Mouse (Mus musculus): ENCODE measurements around the gene Cul4a. TPM values are rescaled to one million over a fixed set of nuclear protein-coding genes. Genes with fewer than 3 reads are reported as not detected.

The Cul4a gene
- polyA plus RNA-seq, 3 experiments from 2014 or later = 15.3 to 20.1 (median 16.9) TPM

DNA sequence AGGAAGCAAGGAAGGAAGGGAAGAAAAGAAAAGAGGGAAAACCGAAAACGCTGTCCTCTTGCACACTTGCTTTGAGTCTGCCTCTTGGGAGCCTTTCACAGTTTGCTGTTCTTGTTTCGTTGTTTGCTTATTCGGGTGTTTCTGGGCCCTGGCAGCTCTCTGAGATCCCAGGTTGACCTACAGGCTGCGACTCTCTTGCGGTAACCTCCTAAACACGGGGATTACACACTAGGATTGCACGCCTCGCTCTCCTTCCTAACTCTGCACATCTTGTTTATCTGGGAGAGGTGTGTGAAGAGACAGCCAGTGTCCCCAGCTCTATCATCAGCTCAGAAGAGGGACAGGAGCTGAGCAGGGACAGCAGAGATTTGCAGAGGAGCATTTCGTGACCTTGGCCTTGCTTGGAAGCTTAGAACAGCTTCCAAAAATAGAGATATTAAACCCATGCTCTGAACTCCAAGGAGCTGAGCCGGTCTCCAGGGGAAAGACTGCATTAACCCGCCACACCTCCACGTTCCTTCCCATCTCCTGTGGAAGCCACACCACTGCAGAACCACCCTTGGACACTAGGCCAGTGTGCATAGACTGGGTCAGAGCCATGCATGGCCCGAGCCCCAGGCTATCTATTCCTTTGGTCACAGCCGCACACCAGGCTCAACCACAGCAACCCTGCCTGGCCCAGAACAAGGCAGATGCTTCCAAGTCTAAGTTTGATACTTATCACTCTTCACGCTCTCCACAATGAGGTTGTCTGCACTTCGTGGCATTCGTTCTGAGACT, 75.7 kb downstream of the Cul4a start:
- no peak for ATAC-seq

DNA sequence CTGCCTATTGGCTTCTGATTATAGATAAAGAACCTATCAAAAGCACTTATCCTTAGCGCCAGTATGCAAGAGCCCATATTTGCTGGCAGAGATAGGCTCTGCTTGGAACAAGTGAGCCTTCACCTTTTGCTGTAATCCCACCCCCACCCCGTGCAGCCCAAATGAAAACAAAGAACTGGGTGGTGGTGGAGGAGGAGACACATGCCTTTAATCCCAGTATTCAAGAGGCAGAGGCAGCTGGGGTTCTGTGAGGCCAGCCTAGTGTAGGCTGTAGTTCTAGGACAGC, 76.2 kb downstream of the Cul4a start:
- ATAC-seq = no peak

DNA sequence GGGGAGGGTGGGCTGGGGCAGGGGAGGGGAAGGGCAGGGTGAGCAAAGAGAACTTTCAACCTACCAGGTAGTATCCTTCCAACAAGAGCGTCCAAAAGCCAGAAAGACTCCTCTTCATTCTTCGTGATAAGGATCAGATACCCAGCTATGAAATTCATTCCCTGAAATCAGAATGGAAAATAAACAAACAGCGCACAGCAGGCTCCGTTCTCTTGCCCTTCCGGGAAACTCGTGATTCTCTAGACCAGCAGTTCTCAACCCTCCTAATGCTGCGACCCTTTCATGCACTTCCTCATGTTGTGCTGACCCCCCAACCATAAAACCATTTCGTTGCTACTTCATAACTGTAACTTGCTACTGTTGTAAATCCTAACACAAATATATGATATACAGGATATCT, 81.4 kb downstream of the Cul4a start:
- no peak for ATAC-seq

- ATAC-seq = no peak
Observed at GRCm38 (mm10) chr8:13187229-13187628, 81.8 kb downstream of the Cul4a start.

DNA sequence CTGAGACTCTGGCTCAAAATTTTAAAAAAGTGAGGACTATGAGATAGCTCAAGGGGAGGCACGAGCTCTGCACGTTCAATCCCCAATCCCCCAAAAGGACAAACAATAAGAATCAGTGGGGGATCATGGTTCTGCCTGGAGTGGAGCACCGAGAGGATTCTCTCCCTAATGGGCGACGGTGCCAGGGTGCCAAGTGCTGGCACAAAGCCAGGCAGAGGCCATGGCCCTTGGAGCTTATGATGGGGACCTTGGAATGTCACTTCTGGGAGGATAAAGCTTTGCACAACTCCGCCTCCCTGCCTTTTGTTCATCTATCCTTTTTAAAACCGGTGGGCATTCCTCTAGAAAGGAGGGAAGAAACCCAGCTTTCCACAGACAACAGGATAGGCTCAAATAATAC, 82.2 kb downstream of the Cul4a start:
- ATAC-seq = no peak

DNA sequence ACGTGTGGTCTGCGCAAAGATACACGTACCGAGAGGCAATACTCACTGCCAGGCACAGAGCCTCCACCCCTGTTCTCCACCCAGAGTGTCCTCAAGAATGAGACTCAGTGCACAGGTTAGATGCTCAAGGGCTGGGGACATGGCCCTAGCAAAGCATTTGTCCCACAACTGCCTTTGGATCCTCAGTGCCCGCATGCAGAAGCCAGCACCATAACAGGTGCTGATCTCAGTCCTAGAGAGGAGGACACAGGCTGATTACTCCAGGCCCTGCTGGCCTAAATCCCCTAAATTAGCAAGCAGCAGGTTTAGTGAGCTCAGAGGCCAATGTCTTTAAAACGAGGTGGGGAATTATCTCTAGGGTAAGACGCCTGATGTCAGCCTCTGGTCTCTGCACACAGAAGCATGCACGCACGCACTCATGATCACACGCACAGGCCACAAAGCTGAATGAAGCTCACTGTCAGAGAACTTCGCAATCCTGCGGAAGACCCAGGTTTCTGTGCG, 82.7 kb downstream of the Cul4a start:
- ATAC-seq = no peak

DNA sequence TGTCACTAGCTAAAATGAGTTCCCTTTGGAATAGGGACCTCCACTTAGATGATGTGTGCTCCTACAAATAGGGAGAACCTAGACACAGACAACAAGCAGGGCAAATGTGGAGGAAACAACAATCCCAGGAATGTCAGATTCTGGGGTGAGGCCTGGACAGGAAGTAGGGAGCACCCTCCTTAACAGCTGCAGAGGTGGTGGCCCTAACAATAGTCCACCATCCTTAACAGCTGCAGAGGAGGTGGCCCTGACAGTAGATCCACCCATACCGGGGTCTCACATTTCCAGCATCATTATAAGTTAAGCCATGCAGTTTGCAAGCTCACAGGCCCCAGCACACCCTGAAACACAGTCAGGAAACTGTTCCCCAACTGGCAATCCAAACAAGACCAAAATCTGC, 83.4 kb downstream of the Cul4a start:
- ATAC-seq = no peak

DNA sequence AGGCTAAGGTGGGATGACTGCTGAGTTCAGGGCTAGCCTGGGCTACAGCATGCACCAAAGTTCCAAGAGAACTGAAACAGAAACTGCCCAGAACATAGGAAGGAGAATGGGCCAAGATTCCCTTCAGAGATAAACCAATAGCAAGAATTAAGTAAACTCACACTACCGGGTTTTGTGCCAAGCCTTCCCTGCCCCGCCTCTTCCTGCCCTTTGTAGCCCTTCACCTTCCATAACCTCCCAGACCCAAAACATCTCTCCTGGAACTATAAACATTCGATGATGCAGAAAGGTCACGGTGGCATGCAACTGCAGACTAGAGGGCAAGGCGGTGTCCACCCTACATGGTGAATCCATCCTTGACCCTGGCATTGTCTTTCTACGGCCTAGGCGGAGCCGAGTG, 84.8 kb downstream of the Cul4a start:
- ATAC-seq = no peak

GRCm38 (mm10) chr8:13194818-13195217, 89.4 kb downstream of the Cul4a start:
- no peak for ATAC-seq

- ATAC-seq = no peak
Observed at GRCm38 (mm10) chr8:13197493-13197892, 92.1 kb downstream of the Cul4a start.

Other genes starting within 250 kb of the Cul4a start
- under 1 TPM in 1 of 3 experiments, not detected in 2; 0.51 TPM for gene Mcf2l, start 231.8 kb upstream of the Cul4a start, polyA plus RNA-seq (2017; shearing (Covaris generic))
- not detected for gene F7, start 79.6 kb upstream of the Cul4a start, polyA plus RNA-seq (2017; shearing (Covaris generic))
- gene F10, start 68.3 kb upstream of the Cul4a start, polyA plus RNA-seq (2017; shearing (Covaris generic)) = not detected
- gene Proz, start 44.7 kb upstream of the Cul4a start, polyA plus RNA-seq (2017; shearing (Covaris generic)) = 1 to 10 TPM; 2.2 to 3.4 (median 2.5) TPM
- 10 to 100 TPM; 40.3 to 43.9 (median 41.1) TPM for gene Pcid2, start 162 bp upstream of the Cul4a start, polyA plus RNA-seq (2017; shearing (Covaris generic))
- gene Lamp1, start 53.5 kb downstream of the Cul4a start, polyA plus RNA-seq (2017; shearing (Covaris generic)) = 10 to 100 TPM; 10.1 to 22.6 (median 17.5) TPM
- gene Grtp1, start 95.0 kb downstream of the Cul4a start, polyA plus RNA-seq (2017; shearing (Covaris generic)) = 1 to 10 TPM in 2 of 3 experiments, under 1 TPM in 1; 0.48 to 6.3 (median 2.8) TPM
- gene Adprhl1, start 148.5 kb downstream of the Cul4a start, polyA plus RNA-seq (2017; shearing (Covaris generic)) = not detected
- 10 to 100 TPM; 16.0 to 25.2 (median 22.4) TPM for gene Dcun1d2, start 182.5 kb downstream of the Cul4a start, polyA plus RNA-seq (2017; shearing (Covaris generic))
- 10 to 100 TPM; 24.1 to 28.8 (median 26.7) TPM for gene Tmco3, start 182.6 kb downstream of the Cul4a start, polyA plus RNA-seq (2017; shearing (Covaris generic))
- gene Tfdp1, start 233.1 kb downstream of the Cul4a start, polyA plus RNA-seq (2017; shearing (Covaris generic)) = 10 to 100 TPM; 33.2 to 64.7 (median 37.8) TPM

Data from inflammation-experienced regulatory T-cells, adult 6 months (primary cell).